Mouse (Mus musculus) spleen, adult 2 months (tissue): ENCODE results near the gene Hoxb7. TPM values are rescaled to one million over a fixed set of nuclear protein-coding genes. Genes with fewer than 3 reads are reported as not detected.
A peak's percentile ranks its signal among the peaks of the same experiment; 100 is the strongest.

Source experiments
- DNase-seq, 2 experiments: peaks; one replicate each; pipeline versions ENCODE4 v3.0.0 to v3.0.0-alpha.2; 2012 to 2021; ENCODE audit warnings: low spot score in 2 of 2, low read depth in 1 of 2
- H3K27ac ChIP-seq: fragments of 200-500 bp; 2 replicates; pipeline ENCODE4 v1.5.1; 2012; ENCODE audit warnings: low read length, inconsistent platforms; ENCODE audit not compliant: insufficient read depth
- H3K27me3 ChIP-seq: fragments of 200-500 bp; 2 replicates; pipeline ENCODE4 v1.6.1; 2012; ENCODE audit warnings: mild to moderate bottlenecking, moderate library complexity, low read length, inconsistent platforms; ENCODE audit not compliant: control insufficient read depth, insufficient read depth
- H3K36me3 ChIP-seq: fragments of 200-500 bp; 2 replicates; pipeline ENCODE4 v1.6.1; 2012; ENCODE audit warnings: mild to moderate bottlenecking, low read length, inconsistent platforms; ENCODE audit not compliant: control insufficient read depth, insufficient read depth
- H3K4me1 ChIP-seq: fragments of 200-500 bp; 2 replicates; pipeline ENCODE4 v1.6.1; 2011; ENCODE audit warnings: inconsistent platforms; ENCODE audit not compliant: control insufficient read depth, insufficient read depth, insufficient read length
- H3K4me3 ChIP-seq: fragments of 200-500 bp; 2 replicates; pipeline ENCODE4 v1.5.1; 2011; ENCODE audit warnings: mild to moderate bottlenecking, inconsistent platforms; ENCODE audit not compliant: insufficient read depth, insufficient read length; ENCODE audit errors: extremely low read depth
- CTCF ChIP-seq: fragments of 200-500 bp; IDR thresholded peaks from 2 replicates; pipeline ENCODE4 v1.5.1; 2011; ENCODE audit warnings: mild to moderate bottlenecking, inconsistent platforms; ENCODE audit not compliant: insufficient read depth, insufficient read length, insufficient replicate concordance; ENCODE audit errors: extremely low read depth
- POLR2A ChIP-seq: fragments of 200-500 bp; IDR thresholded peaks from 2 replicates; pipeline ENCODE4 v1.6.1; 2011; ENCODE audit warnings: low read depth, low read length, inconsistent platforms
- WGBS: fragments of 180-500 bp; shearing (Covaris S2); methylation state at CpG from one replicate; pipeline ENCODE4 v1.1.7; 2018; 5-methylcytosine and 5-hydroxymethylcytosine counted together
- polyA plus RNA-seq: library from polyadenylated mRNA; depleted of rRNA; stranded (reverse); fragments of >200 nt; gene quantifications from 2 replicates; pipeline ENCODE4 v1.2.3, GENCODE M21; 2012

The Hoxb7 gene
- polyA plus RNA-seq, 1 experiment: 0.62 TPM

GRCm38 (mm10) chr11:96306183-96306907 lies 19.9 kb downstream of the Hoxb7 start:
- no peak for DNase-seq
- Histone ChIP-seq H3K4me3 (no peak overlapping the region), H3K36me3 (no peaks in the 10 kb centered on the region), H3K27me3 (peaks cover 19% of the 10 kb centered on the region), H3K4me1 (peaks cover 2% of the 10 kb centered on the region; the same call in 1 of the 2 replicates), H3K27ac (no peak overlapping the region)
- WGBS: 67% methylated on average over 7 of the region's 7 CpGs
- TF ChIP-seq POLR2A: no peak
- no peak for TF ChIP-seq CTCF

GRCm38 (mm10) chr11:96306908-96307269 lies 20.5 kb downstream of the Hoxb7 start:
- Histone ChIP-seq H3K36me3 (no peaks in the 10 kb centered on the region), H3K27ac (no peak overlapping the region), H3K27me3 (peaks cover 19% of the 10 kb centered on the region), H3K4me3 (no peak overlapping the region), H3K4me1 (peaks cover 2% of the 10 kb centered on the region; the same call in 1 of the 2 replicates)
- no peak for DNase-seq
- 37% methylated on average over 13 of the region's 13 CpGs for WGBS
- TF ChIP-seq POLR2A (no peak), CTCF (no peak)

GRCm38 (mm10) chr11:96308763-96309162 lies 22.3 kb downstream of the Hoxb7 start:
- WGBS: 70% methylated on average over 4 of the region's 4 CpGs
- DNase-seq: no peak

DNA sequence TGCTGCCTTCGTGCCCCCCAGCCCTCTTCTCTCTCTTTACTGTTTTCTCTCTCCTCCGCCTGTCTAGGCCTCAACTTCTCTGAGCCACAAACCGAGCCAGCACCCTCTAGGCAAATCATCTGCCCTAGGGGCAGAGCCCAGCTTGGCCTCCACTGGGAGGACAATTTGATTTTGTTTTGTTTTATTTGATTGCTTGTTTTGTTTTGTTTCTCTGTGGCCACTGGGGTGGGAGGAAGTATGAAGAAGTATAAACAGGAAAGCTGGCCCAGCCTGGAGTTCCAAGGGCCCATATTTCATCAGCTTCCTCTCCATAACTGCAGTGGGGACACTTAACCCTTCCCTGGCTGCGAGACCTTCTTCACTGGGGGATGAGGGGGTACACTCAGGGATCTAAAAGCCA lies 22.9 kb downstream of the Hoxb7 start:
- H3K4me3 ChIP-seq: no peak overlapping the region
- 62% methylated on average over 4 of the region's 4 CpGs for WGBS
- peaks cover 16% of the 10 kb centered on the region for H3K27me3 ChIP-seq

More at GRCm38 (mm10) chr11:96308763-96309162, 22.3 kb downstream of the Hoxb7 start:
- TF ChIP-seq POLR2A (no peak), CTCF (no peak)
- Histone ChIP-seq H3K36me3 (no peaks in the 10 kb centered on the region), H3K27ac (no peak overlapping the region), H3K27me3 (peaks cover 15% of the 10 kb centered on the region), H3K4me3 (no peak overlapping the region), H3K4me1 (peaks cover 2% of the 10 kb centered on the region; the same call in 1 of the 2 replicates)

GRCm38 (mm10) chr11:96310183-96310938 lies 23.9 kb downstream of the Hoxb7 start:
- Histone ChIP-seq H3K27me3 (peaks cover 16% of the 10 kb centered on the region), H3K4me3 (no peak overlapping the region), H3K27ac (no peak overlapping the region), H3K4me1 (peaks cover 11% of the 10 kb centered on the region), H3K36me3 (no peaks in the 10 kb centered on the region)
- no peak for DNase-seq
- 64% methylated on average over 20 of the region's 20 CpGs for WGBS
- no peak for TF ChIP-seq CTCF
- no peak for TF ChIP-seq POLR2A

More for the DNA sequence above, 22.9 kb downstream of the Hoxb7 start:
- no peak overlapping the region for H3K27ac ChIP-seq
- DNase-seq: no peak
- TF ChIP-seq CTCF (no peak), POLR2A (no peak)
- H3K36me3 ChIP-seq: no peaks in the 10 kb centered on the region
- peaks cover 6% of the 10 kb centered on the region; the same call in 1 of the 2 replicates for H3K4me1 ChIP-seq

- DNase-seq: no peak
- H3K27me3 ChIP-seq: peaks cover 16% of the 10 kb centered on the region
- H3K4me1 ChIP-seq: peaks cover 11% of the 10 kb centered on the region
- H3K4me3 ChIP-seq: peak overlapping the region; percentile 46
- WGBS: 20% methylated on average over 6 of the region's 6 CpGs
- 0 out of 2 replicates have a peak overlapping the region, but pooled peaks have one; percentile 8 for H3K27ac ChIP-seq
- TF ChIP-seq CTCF: no peak
- no peak for TF ChIP-seq POLR2A
- H3K36me3 ChIP-seq: no peaks in the 10 kb centered on the region
These were observed 24.7 kb downstream of the Hoxb7 start for GRCm38 (mm10) chr11:96311097-96311496.
